Mouse (Mus musculus): ENCODE measurements around the gene Adgb.
"Not testable (repeated sequence)": the region's sequence is repeated elsewhere in the genome, so short reads cannot be mapped to it uniquely, and the experiment has no call there.

Gene Adgb

DNA sequence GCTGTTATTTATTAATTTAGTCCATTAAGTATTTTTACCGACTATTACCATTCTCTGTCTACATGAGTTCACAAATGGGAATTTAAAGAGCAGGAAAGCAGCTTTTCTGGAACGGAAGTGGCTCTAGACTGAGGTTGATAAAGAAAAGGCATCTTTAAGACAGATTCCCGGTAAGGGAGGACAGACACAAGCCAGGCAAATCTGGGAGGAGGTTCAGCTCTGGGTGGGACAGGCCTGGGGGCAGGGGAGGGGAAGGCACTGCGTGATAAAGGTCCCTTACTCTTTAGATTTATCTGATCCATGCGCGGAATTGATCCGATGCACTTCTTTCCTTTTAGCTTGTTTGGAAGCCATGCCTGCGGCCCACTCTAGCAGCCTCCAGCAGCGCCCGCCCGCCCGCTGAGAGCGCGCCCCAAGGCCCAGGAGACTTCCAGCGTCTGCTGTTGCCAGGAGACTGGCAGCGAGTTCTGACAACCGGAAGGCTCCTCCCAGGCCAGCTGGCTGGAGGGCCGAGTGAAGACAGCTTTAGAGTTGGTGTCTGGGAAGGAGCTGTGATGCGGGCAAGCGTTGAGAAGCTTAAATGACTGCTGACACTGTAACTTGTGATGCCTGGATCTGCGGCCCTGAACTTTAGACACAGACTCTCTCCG is at the start of gene Adgb:
Gene Adgb, minus strand, starts transcription at position 366 of the 650 bp plus-strand sequence.
- DNase-seq, result peak; percentile 26

- no peak for DNase-seq
These were observed 8.0 kb upstream of the Adgb start for GRCm38 (mm10) chr10:10480139-10480538.

- not testable (repeated sequence) for DNase-seq
These were observed 5.3 kb upstream of the Adgb start for GRCm38 (mm10) chr10:10477429-10477828.

GRCm38 (mm10) chr10:10476956-10477355 is 4.8 kb upstream of the Adgb start:
- DNase-seq, result no peak

- no peak for DNase-seq
These were observed 4.4 kb upstream of the Adgb start for GRCm38 (mm10) chr10:10476549-10476948.

DNA sequence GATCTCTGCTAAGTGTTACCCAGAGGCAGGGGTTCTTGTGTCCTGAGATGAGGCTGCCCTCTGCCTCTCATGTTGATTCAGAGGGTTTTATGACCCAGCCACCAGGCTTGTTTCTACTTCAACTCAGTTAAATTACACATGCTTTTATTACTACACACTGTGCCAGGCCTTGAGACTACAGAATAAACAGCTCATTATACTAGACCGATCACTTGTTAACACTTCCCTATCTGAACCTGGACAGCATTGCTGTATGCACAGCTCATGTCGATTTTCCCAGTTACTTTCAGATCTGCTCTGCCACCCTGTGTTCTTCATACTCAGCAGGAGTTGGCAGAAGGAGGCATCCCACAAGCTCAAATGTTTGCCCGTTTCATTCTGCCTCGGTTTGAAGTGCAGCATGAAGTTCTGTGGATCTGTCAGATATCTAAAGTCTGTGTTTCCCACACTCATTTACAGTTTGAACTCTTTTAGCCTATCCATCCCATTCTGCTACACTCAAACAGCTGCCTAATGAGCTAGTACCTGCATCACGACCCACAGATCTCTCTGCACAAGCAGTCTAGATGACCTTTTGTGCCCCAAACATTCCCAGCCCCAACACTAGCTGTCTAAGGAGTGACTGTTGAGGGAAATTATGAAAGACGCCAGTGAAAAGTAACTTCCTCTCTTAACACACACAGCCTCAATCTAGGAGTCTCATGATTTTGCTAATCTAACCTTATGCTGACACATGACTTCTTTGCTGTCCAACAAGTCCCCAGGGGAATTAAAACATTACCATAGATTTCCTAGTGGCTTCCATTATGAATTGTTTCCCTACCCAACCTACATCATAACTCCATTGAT is 3.2 kb downstream of the Adgb start:
- no peak for DNase-seq

GRCm38 (mm10) chr10:10460113-10460512 is 12.0 kb downstream of the Adgb start:
- no peak for DNase-seq

DNA sequence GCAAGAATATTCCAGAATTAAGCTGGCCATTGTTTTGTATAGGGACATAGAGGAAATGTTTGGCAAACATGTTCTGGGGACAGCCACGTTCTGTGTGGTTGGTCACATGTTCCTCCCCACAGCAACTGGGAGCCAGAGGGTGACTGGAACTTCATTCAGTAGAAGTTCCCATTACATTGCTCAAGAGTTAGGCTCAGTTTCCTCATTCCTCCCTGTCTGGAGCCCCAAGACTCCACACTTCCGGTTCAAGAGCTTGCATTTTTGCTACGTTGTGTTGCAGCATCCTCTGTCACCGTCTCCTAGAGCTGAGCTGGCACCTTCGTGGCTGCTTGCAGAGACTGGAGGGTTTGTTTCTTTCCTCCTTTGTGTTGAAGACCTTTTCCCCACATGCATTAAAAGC is 15.1 kb downstream of the Adgb start:
- DNase-seq, result no peak

- no peak for DNase-seq
These were observed 23.1 kb downstream of the Adgb start for GRCm38 (mm10) chr10:10449067-10449466.

- no peak for DNase-seq
These were observed 27.2 kb downstream of the Adgb start for GRCm38 (mm10) chr10:10444841-10445466.

GRCm38 (mm10) chr10:10443558-10443957 is 28.6 kb downstream of the Adgb start:
- DNase-seq, result no peak

GRCm38 (mm10) chr10:10435014-10435413 is 37.1 kb downstream of the Adgb start:
- DNase-seq, result no peak

DNA sequence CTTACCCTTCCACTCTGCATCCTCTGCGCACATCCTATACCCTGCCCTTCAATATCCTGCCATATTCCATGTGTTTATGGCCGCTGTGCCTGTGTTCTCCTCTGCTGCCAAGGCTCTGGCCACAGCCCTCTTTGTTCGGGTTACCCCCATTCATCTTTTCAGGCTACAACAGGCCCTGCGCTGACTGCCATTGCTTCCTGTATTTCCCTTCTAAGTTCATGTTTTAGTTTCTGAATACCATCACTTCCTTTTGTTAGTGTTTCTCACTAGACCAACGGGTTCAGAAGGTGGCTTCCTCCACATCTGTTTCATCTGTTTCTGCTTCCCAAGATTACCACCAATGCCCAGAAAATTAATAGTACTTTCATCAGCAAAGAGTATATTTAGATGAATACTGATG is 42.5 kb downstream of the Adgb start:
- no peak for DNase-seq

GRCm38 (mm10) chr10:10429032-10429431 is 43.1 kb downstream of the Adgb start:
- DNase-seq, result no peak

- DNase-seq, result no peak
These were observed 47.7 kb downstream of the Adgb start for GRCm38 (mm10) chr10:10424383-10424782.

GRCm38 (mm10) chr10:10411046-10411445 is 61.1 kb downstream of the Adgb start:
- no peak for DNase-seq

GRCm38 (mm10) chr10:10408166-10408565 is 64.0 kb downstream of the Adgb start:
- DNase-seq, result peak; percentile 3

- no peak for DNase-seq
These were observed 76.2 kb downstream of the Adgb start for GRCm38 (mm10) chr10:10395784-10396481.

DNA sequence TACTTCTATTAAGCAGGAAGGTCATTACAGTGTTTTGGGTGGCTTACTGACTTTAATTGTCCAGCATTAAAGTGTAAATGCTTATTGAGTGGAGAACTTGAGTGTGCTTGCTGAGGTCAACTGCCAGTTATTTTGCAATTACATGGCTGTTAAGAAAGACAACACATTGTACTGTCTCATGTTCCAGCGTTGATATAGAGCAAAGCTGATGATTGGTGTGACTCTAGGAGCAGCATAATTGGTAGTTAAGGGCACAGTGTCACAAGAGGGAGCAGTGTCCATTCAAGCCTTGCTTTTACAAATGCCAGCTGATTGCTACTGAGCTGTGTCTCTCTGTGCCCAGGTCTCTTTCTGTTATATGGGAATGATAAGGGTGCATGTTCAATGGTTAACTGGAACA is 97.5 kb downstream of the Adgb start:
- no peak for DNase-seq

GRCm38 (mm10) chr10:10364025-10364424 is 108.1 kb downstream of the Adgb start:
- DNase-seq, result no peak

- DNase-seq, result peak; percentile 5
These were observed 116.4 kb downstream of the Adgb start for GRCm38 (mm10) chr10:10355605-10356227.

DNA sequence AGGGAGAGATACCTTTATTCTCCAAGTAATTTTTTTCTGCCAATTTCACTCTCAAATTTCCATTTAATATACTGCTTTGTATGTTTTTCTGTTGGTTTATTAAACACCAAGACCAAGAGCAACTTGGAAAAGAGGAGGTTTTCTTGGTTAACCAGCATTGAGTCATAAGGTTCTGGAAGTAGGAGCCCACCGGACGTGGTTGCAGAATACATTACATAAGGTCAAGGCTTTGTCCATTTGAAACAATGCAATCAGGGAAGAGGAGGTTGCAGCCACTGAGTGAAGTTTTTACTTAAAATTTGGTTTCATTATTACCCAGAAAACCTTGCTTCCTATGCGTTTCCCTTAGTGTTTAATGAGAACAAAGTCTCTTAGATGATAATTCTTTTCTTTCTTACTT is 119.9 kb downstream of the Adgb start:
- DNase-seq, result no peak

DNA sequence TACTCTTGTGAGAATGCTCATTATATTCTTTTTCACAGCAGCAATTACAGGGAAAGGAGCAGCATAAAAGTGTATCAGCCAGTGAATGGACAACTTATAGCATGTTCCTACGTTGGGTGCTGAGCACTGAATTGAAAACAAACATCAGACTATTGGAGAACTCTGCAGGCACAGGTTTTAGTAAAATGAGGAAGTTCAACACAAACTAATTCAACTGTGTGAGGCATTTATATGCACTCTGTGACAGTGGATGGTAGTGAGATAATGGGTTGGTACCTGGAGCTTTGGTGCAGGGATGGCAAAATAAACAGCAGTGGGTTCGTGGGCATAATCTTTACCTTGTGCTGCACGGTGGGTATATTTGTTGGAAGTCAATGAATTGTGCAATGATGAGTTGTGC is 121.6 kb downstream of the Adgb start:
- DNase-seq, result no peak

Measured in cerebellum, adult 11 months (tissue).